Mouse (Mus musculus) layer of hippocampus, adult 18-20 months (tissue): ENCODE measurements at regions not wholly inside any gene's neighbourhood (a gene's known extent, or its start where the extent isn't known, plus 50 kb on each side); places are given as distances from the start of the nearest gene placed in this dataset.
"Not testable (repeated sequence)": the region's sequence is repeated elsewhere in the genome, so short reads cannot be mapped to it uniquely, and the experiment has no call there.

Source experiments
- DNase-seq, 2 experiments: peaks; one replicate each; pipeline ENCODE4 v3.0.0; 2022; ENCODE audit warnings: low spot score in 2 of 2

- DNase-seq: no peak
Measured at GRCm38 (mm10) chr19:35890191-35890590, 167.1 kb downstream of the Htr7 start.

- DNase-seq: peak in 1 of 2 experiments; percentile 5
Measured at GRCm38 (mm10) chr19:35886270-35886669, 171.0 kb downstream of the Htr7 start.

GRCm38 (mm10) chr19:35881810-35882485, 175.4 kb downstream of the Htr7 start:
- DNase-seq: no peak

GRCm38 (mm10) chr19:35875464-35875863, 181.8 kb downstream of the Htr7 start:
- DNase-seq: no peak

GRCm38 (mm10) chr19:35870720-35871119, 186.6 kb downstream of the Htr7 start:
- no peak for DNase-seq

- no peak for DNase-seq
Measured at GRCm38 (mm10) chr19:35868543-35868942, 188.8 kb downstream of the Htr7 start.

GRCm38 (mm10) chr19:35863049-35863448, 194.3 kb downstream of the Htr7 start:
- DNase-seq: no peak

GRCm38 (mm10) chr19:35861421-35861820, 195.9 kb downstream of the Htr7 start:
- DNase-seq: no peak

GRCm38 (mm10) chr19:35832992-35833391, 224.3 kb downstream of the Htr7 start:
- DNase-seq: no peak

GRCm38 (mm10) chr19:35826074-35826473, 231.2 kb downstream of the Htr7 start:
- DNase-seq: no peak

GRCm38 (mm10) chr19:35819626-35820025, 237.7 kb downstream of the Htr7 start:
- DNase-seq: no peak

- no peak for DNase-seq
Measured at GRCm38 (mm10) chr19:35794661-35795060, 262.6 kb downstream of the Htr7 start.

- no peak for DNase-seq
Measured at GRCm38 (mm10) chr19:35787246-35788021, 269.9 kb downstream of the Htr7 start.

- DNase-seq: not testable (repeated sequence)
Measured at GRCm38 (mm10) chr19:35761750-35762149, 295.6 kb downstream of the Htr7 start.

GRCm38 (mm10) chr19:35759701-35760100, 297.6 kb downstream of the Htr7 start:
- no peak for DNase-seq

GRCm38 (mm10) chr19:35755494-35755893, 301.8 kb downstream of the Htr7 start:
- no peak for DNase-seq

- DNase-seq: no peak
Measured at GRCm38 (mm10) chr19:35735754-35736153, 321.6 kb downstream of the Htr7 start.

- no peak for DNase-seq
Measured at GRCm38 (mm10) chr19:35728436-35729060, 328.8 kb downstream of the Htr7 start.
